Mouse (Mus musculus) kidney, postnatal 0 days (tissue): Measurements from ENCODE around the gene Gm26661. TPM values are rescaled to one million over a fixed set of nuclear protein-coding genes. Genes with fewer than 3 reads are reported as not detected.

Source experiments
- ATAC-seq: fragments of 200-750 bp; cut with Nextera tagmentation; replicated peaks from 2 replicates; pipeline ENCODE4 v1.8.0; 2017; ENCODE audit warnings: low read depth, moderate number of reproducible peaks, moderate TSS enrichment, moderate library complexity; ENCODE audit not compliant: low FRiP score
- DNase-seq: peaks from one replicate; pipeline ENCODE4 v3.0.0-alpha.2; 2016; ENCODE audit warnings: low spot score
- H3K27ac ChIP-seq: fragments of 300-500 bp; sonication (generic); 2 replicates; pipeline ENCODE4 v1.5.1; 2014; ENCODE audit warnings: mild to moderate bottlenecking
- H3K27me3 ChIP-seq: fragments of 300-500 bp; sonication (generic); 2 replicates; pipeline ENCODE4 v1.6.1; 2014; ENCODE audit warnings: low read length, mixed read lengths; ENCODE audit not compliant: insufficient read depth
- H3K36me3 ChIP-seq: fragments of 300-500 bp; sonication (generic); 2 replicates; pipeline ENCODE4 v1.6.1; 2014; ENCODE audit warnings: low read length, mixed read lengths; ENCODE audit not compliant: insufficient read depth
- H3K4me1 ChIP-seq: fragments of 300-500 bp; sonication (generic); replicated peaks from 2 replicates; pipeline ENCODE4 v1.6.1; 2014; ENCODE audit warnings: antibody characterized with exemption, low read length, mixed read lengths; ENCODE audit not compliant: insufficient read depth
- H3K4me2 ChIP-seq: fragments of 300-500 bp; sonication (generic); 2 replicates; pipeline ENCODE4 v1.6.1; 2014; ENCODE audit warnings: mild to moderate bottlenecking, low read length, moderate library complexity, mixed read lengths
- H3K4me3 ChIP-seq: fragments of 300-500 bp; sonication (generic); replicated peaks from 2 replicates; pipeline ENCODE4 v1.5.1; 2014; ENCODE audit warnings: low read depth, low read length
- H3K9ac ChIP-seq: fragments of 300-500 bp; sonication (generic); 2 replicates; pipeline ENCODE4 v1.6.1; 2014; ENCODE audit warnings: low read depth, low read length
- H3K9me3 ChIP-seq: fragments of 300-500 bp; sonication (generic); replicated peaks from 2 replicates; pipeline ENCODE4 v1.6.1; 2016; ENCODE audit warnings: low read length, inconsistent platforms, mixed read lengths
- CTCF ChIP-seq: IDR thresholded peaks from 2 replicates; pipeline ENCODE4 v1.5.1; 2016; ENCODE audit warnings: antibody characterized with exemption, low read depth, mild to moderate bottlenecking, moderate library complexity
- WGBS: fragments of 180-500 bp; shearing (Covaris S2); extraction: QIAGEN DNeasy Blood & Tissue Kit; methylation state at CpG from one replicate; pipeline ENCODE4 v1.1.7; 2014; 5-methylcytosine and 5-hydroxymethylcytosine counted together
- polyA plus RNA-seq: library from polyadenylated mRNA; unstranded; fragments of >200 nt; fragmentation: Nextera tagmentation; extraction: Ambion mirVana; gene quantifications from 2 replicates; pipeline ENCODE4 v1.2.1, GENCODE M21; 2015

Gene Gm26661
- polyA plus RNA-seq, 1 experiment from 2014 or later: not detected

DNA sequence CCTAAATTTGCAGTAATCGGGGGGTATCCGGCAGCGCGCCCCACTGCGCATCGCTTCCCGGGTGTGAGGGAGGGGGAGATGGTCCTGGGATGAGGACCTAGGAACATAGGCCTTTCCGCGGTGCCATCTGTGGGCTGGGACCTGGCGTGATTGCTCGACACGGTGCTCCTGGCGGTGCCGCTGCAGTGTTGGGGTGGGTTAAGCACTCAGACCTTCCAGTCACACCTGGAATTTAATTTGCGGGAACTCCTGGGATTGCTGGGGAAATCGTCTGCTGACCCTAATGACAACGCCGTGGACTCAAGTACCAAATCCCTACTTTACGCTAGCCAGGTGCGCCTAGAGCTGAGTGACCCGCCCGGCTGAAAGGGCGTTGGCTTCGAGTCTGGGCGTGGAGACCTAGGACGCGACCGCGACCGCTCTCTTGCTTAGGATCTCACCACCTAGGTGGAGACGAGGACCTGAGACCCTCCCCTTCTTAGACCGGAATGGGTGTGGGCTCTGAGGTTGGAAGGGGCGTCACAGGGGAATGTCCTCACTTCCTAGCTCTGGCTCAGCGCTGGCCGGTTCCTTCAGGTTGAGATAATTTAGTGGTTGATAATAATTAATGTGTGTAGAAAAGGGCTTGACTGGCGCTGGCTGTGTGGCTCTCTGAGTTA is 27.2 kb downstream of the Gm26661 start:
- no peak for TF ChIP-seq CTCF
- peaks cover 26% of the 10 kb centered on the region for H3K4me1 ChIP-seq
- ATAC-seq (peak; percentile 47), DNase-seq (no peak)
- H3K27ac ChIP-seq: peak overlapping the region; percentile 72
- no peaks in the 10 kb centered on the region for H3K9me3 ChIP-seq
- peak overlapping the region; percentile 75 for H3K4me2 ChIP-seq
- under 1% methylated on average over 36 of the region's 36 CpGs for WGBS
- H3K9ac ChIP-seq: peak overlapping the region; percentile 51
- no peaks in the 10 kb centered on the region for H3K36me3 ChIP-seq
- H3K4me3 ChIP-seq: peak overlapping the region; percentile 50
- H3K27me3 ChIP-seq: no peaks in the 10 kb centered on the region

DNA sequence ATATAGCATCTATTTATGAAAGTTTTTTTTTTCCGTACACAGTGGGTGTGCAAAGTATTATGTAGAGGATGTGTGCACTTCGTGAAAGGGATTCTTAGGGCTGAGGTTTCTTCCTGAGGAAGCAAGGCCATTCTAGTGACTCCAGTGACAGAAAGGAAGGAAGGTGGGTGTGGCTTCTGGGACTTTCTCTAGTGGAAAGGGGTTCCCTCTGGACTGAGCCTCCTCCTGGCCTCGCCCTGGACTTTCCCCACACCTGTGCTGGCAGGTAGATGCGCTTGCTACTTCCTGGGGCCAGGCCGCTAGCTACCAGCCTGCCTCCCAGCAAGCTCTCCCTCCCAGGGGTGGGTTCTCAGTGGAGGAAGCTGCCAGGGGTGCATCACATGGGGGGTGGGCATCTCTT is 28.1 kb downstream of the Gm26661 start:
- DNase-seq (no peak), ATAC-seq (no peak)
- Histone ChIP-seq H3K27ac (0 out of 2 replicates have a peak overlapping the region, but pooled peaks have one; percentile 72), H3K4me1 (peaks cover 31% of the 10 kb centered on the region), H3K9me3 (no peaks in the 10 kb centered on the region), H3K4me2 (peak overlapping the region; percentile 75), H3K27me3 (no peaks in the 10 kb centered on the region), H3K36me3 (no peaks in the 10 kb centered on the region), H3K4me3 (peak overlapping the region; percentile 50), H3K9ac (peak overlapping the region; percentile 51)
- no peak for TF ChIP-seq CTCF
- WGBS: 56% methylated on average over 5 of the region's 5 CpGs

DNA sequence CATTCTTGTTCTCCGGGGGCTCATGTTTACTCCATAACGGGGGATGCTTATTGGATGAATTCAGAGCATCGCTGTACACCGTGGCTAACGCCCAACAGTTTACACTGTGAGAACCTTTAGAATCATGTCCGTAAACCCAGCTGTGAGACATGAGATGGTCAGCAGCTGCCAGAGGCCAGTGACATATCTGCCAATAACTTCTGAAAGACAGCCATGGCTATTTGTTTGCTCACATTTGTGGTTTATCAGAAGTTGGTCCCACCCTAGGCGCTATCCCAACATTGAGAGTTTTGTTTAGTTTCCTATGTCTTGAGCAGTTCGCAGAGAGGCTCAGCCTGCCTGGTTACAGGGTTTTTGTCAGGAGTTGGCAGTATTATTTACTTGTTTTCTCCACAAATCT is 30.0 kb downstream of the Gm26661 start:
- H3K4me1 ChIP-seq: peaks cover 50% of the 10 kb centered on the region
- no peak for ATAC-seq

GRCm38 (mm10) chr14:7822693-7823092 is 31.3 kb downstream of the Gm26661 start:
- no peak for ATAC-seq
- WGBS: 61% methylated on average over 7 of the region's 7 CpGs
- H3K27me3 ChIP-seq: no peaks in the 10 kb centered on the region

More for the DNA sequence above, 30.0 kb downstream of the Gm26661 start:
- Histone ChIP-seq H3K27ac (no peak overlapping the region), H3K4me2 (no peak overlapping the region), H3K36me3 (no peaks in the 10 kb centered on the region), H3K27me3 (no peaks in the 10 kb centered on the region), H3K9ac (no peak overlapping the region), H3K4me3 (no peak overlapping the region), H3K9me3 (no peaks in the 10 kb centered on the region)
- DNase-seq: no peak
- WGBS: 79% methylated on average over 8 of the region's 8 CpGs
- TF ChIP-seq CTCF: no peak

GRCm38 (mm10) chr14:7824651-7825268 is 33.4 kb downstream of the Gm26661 start:
- WGBS: 20% methylated on average over 8 of the region's 8 CpGs
- Histone ChIP-seq H3K9ac (no peak overlapping the region), H3K4me3 (no peak overlapping the region), H3K36me3 (no peaks in the 10 kb centered on the region), H3K27me3 (no peaks in the 10 kb centered on the region), H3K9me3 (no peaks in the 10 kb centered on the region), H3K4me2 (no peak overlapping the region), H3K27ac (peak overlapping the region; percentile 90), H3K4me1 (peaks cover 46% of the 10 kb centered on the region)
- DNase-seq (peak; percentile 58), ATAC-seq (peak; percentile 76)
- TF ChIP-seq CTCF: no peak

More at GRCm38 (mm10) chr14:7822693-7823092, 31.3 kb downstream of the Gm26661 start:
- TF ChIP-seq CTCF: no peak
- H3K4me2 ChIP-seq: no peak overlapping the region
- no peak for DNase-seq
- no peak overlapping the region for H3K9ac ChIP-seq
- no peaks in the 10 kb centered on the region for H3K36me3 ChIP-seq
- H3K9me3 ChIP-seq: no peaks in the 10 kb centered on the region
- H3K27ac ChIP-seq: no peak overlapping the region
- peaks cover 54% of the 10 kb centered on the region for H3K4me1 ChIP-seq
- no peak overlapping the region for H3K4me3 ChIP-seq

DNA sequence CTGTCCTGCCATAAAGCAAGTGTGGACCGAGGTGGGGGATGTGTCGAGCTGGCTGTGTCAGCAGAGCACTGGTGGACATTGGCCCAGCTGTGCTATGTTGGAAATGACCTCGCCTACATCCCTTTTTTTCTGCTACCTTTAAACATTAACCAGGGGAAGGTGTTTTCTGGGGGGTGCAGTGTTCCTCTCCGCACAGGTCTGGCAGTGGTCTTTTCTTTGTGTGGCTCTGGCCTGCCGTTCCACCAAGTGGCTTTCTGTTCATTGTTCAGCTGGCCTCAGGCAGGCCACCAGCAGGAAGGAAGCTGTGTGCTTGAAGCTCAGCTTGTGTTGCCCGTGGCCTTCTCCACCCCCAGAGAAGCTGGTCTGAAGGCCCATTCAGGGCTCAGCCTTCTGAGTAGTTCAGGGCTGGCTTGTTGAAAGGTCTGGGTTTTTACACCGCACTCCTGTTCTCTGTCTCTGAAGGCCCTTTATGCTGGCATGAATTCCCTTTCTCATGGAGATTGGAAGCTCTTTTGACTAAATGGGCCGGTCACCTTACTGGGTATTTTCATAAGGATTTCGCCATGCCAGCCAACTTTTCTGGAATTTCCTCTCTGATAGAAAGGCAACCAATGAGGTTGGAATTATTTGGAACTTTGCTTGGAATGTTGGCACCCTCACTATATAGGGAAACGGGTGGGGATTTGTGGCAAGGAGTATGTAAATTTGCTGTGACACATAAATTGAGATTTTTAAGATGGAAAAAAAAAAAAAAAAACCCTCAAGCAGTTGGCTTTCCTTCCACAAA is 35.0 kb downstream of the Gm26661 start:
- Histone ChIP-seq H3K36me3 (no peaks in the 10 kb centered on the region), H3K27me3 (no peaks in the 10 kb centered on the region), H3K4me3 (no peak overlapping the region), H3K9ac (0 out of 2 replicates have a peak overlapping the region, but pooled peaks have one; percentile 10), H3K4me1 (peaks cover 32% of the 10 kb centered on the region), H3K9me3 (no peaks in the 10 kb centered on the region), H3K4me2 (no peak overlapping the region), H3K27ac (peak overlapping the region; percentile 90)
- TF ChIP-seq CTCF: no peak
- WGBS: 33% methylated on average over 10 of the region's 10 CpGs
- DNase-seq (peak; percentile 56), ATAC-seq (peak; percentile 86)
